Mouse (Mus musculus): Measurements from ENCODE around the gene Nol4l. TPM values are rescaled to one million over a fixed set of nuclear protein-coding genes. Genes with fewer than 3 reads are reported as not detected.
"Not testable (repeated sequence)": the region's sequence is repeated elsewhere in the genome, so short reads cannot be mapped to it uniquely, and the experiment has no call there.

The Nol4l gene
- polyA plus RNA-seq, 1 experiment, result 1.1 TPM

GRCm38 (mm10) chr2:153380479-153380878 is 149.3 kb downstream of the Nol4l start:
- H3K4me1 ChIP-seq (ENCODE audit: control insufficient read depth), result peaks cover 7% of the 10 kb centered on the region
- H3K4me3 ChIP-seq (replicated peaks), result no peak overlapping the region
- H3K9me3 ChIP-seq (ENCODE audit: control insufficient read depth, low read length), result no peaks in the 10 kb centered on the region
- peaks cover 85% of the 10 kb centered on the region for H3K36me3 ChIP-seq (ENCODE audit: control insufficient read depth)
- TF ChIP-seq GATA1 (IDR thresholded peaks at IDR 0.05; ENCODE audit: low read length) (no peak), TAL1 (IDR thresholded peaks at IDR 0.05; ENCODE audit: low read length) (no peak)
- H3K27me3 ChIP-seq (ENCODE audit: control insufficient read depth), result no peaks in the 10 kb centered on the region

- no peak for TF ChIP-seq GATA1 (IDR thresholded peaks at IDR 0.05; ENCODE audit: low read length)
- no peak for TF ChIP-seq TAL1 (IDR thresholded peaks at IDR 0.05; ENCODE audit: low read length)
- Histone ChIP-seq H3K4me3 (replicated peaks) (no peak overlapping the region), H3K27me3 (ENCODE audit: control insufficient read depth) (no peaks in the 10 kb centered on the region), H3K9me3 (ENCODE audit: control insufficient read depth, low read length) (no peaks in the 10 kb centered on the region), H3K36me3 (ENCODE audit: control insufficient read depth) (peaks cover 67% of the 10 kb centered on the region), H3K4me1 (ENCODE audit: control insufficient read depth) (peaks cover 9% of the 10 kb centered on the region)
These were observed 154.4 kb downstream of the Nol4l start for GRCm38 (mm10) chr2:153375380-153375779.

GRCm38 (mm10) chr2:153370871-153371270 is 158.9 kb downstream of the Nol4l start:
- Histone ChIP-seq H3K4me3 (replicated peaks) (no peak overlapping the region), H3K36me3 (ENCODE audit: control insufficient read depth) (peaks cover 73% of the 10 kb centered on the region), H3K9me3 (ENCODE audit: control insufficient read depth, low read length) (no peaks in the 10 kb centered on the region), H3K4me1 (ENCODE audit: control insufficient read depth) (peaks cover 2% of the 10 kb centered on the region; the same call in 1 of the 2 replicates), H3K27me3 (ENCODE audit: control insufficient read depth) (no peaks in the 10 kb centered on the region)
- TF ChIP-seq GATA1 (IDR thresholded peaks at IDR 0.05; ENCODE audit: low read length) (no peak), TAL1 (IDR thresholded peaks at IDR 0.05; ENCODE audit: low read length) (no peak)

- not testable (repeated sequence) for H3K4me3 ChIP-seq (replicated peaks); H3K9me3 ChIP-seq (ENCODE audit: control insufficient read depth, low read length); H3K4me1 ChIP-seq (ENCODE audit: control insufficient read depth); H3K27me3 ChIP-seq (ENCODE audit: control insufficient read depth)
- H3K36me3 ChIP-seq (ENCODE audit: control insufficient read depth), result peaks cover 91% of the 10 kb centered on the region
These were observed 165.2 kb downstream of the Nol4l start for GRCm38 (mm10) chr2:153364531-153364930.

- Histone ChIP-seq H3K4me3 (replicated peaks) (no peak overlapping the region), H3K27me3 (ENCODE audit: control insufficient read depth) (no peaks in the 10 kb centered on the region), H3K9me3 (ENCODE audit: control insufficient read depth, low read length) (no peaks in the 10 kb centered on the region), H3K36me3 (ENCODE audit: control insufficient read depth) (peaks cover 92% of the 10 kb centered on the region), H3K4me1 (ENCODE audit: control insufficient read depth) (peaks cover 9% of the 10 kb centered on the region)
- TF ChIP-seq GATA1 (IDR thresholded peaks at IDR 0.05; ENCODE audit: low read length) (no peak), TAL1 (IDR thresholded peaks at IDR 0.05; ENCODE audit: low read length) (no peak)
These were observed 168.6 kb downstream of the Nol4l start for GRCm38 (mm10) chr2:153361101-153361710.

Other genes with a start within 250 kb of the Nol4l start
- 0.02 and 0.05 TPM in 2 replicates for gene Kif3b, start 238.6 kb downstream of the Nol4l start, polyA plus RNA-seq (2012)
- 0.57 and 0.97 TPM in 2 replicates for gene Asxl1, start 184.1 kb downstream of the Nol4l start, polyA plus RNA-seq (2012)
- not detected in 2 replicates for gene 4930404H24Rik, start 37.2 kb downstream of the Nol4l start, polyA plus RNA-seq (2012)
- gene Commd7, start 102.8 kb upstream of the Nol4l start, polyA plus RNA-seq (2012), result 0.38 TPM in 2 replicates
- gene Dnmt3b, start 119.5 kb upstream of the Nol4l start, polyA plus RNA-seq (2012), result 0.05 and 0.08 TPM in 2 replicates
- not detected in 2 replicates for gene Dnmt3c, start 166.7 kb upstream of the Nol4l start, polyA plus RNA-seq (2012)
- gene Mapre1, start 211.3 kb upstream of the Nol4l start, polyA plus RNA-seq (2012), result 0.31 and 0.36 TPM in 2 replicates
- 0.04 TPM in 1 of 2 replicates, not detected in the other for gene Efcab8, start 250.0 kb upstream of the Nol4l start, polyA plus RNA-seq (2012)